Mouse (Mus musculus): ENCODE results near the gene Syt7. TPM values are rescaled to one million over a fixed set of nuclear protein-coding genes. Genes with fewer than 3 reads are reported as not detected.

Syt7 gene
- polyA plus RNA-seq, 1 experiment from 2014 or later = 1.4 TPM

- 55% methylated on average over 9 of the region's 9 CpGs for WGBS
- no peaks in the 10 kb centered on the region for H3K36me3 ChIP-seq (ENCODE audit: control insufficient read depth, insufficient read depth, low read length)
- no peak overlapping the region for H3K9ac ChIP-seq (ENCODE audit: low read depth, low read length)
- no peak overlapping the region for H3K27ac ChIP-seq (ENCODE audit: low read depth, low read length)
- H3K9me3 ChIP-seq (ENCODE audit: control insufficient read depth, low read length) = no peaks in the 10 kb centered on the region
- H3K4me1 ChIP-seq (replicated peaks; ENCODE audit: control insufficient read depth, insufficient read depth, low read length) = peaks cover 6% of the 10 kb centered on the region; the same call in 1 of the 2 replicates
- H3K4me2 ChIP-seq = no peak overlapping the region
- DNase-seq (ENCODE audit: low spot score) (no peak), ATAC-seq (replicated peaks; ENCODE audit: low FRiP score) (no peak)
- H3K4me3 ChIP-seq (ENCODE audit: low read depth, low read length) = no peak overlapping the region
- H3K27me3 ChIP-seq (replicated peaks; ENCODE audit: control insufficient read depth, insufficient read depth, low read length) = peaks cover 11% of the 10 kb centered on the region; the same call in 1 of the 2 replicates
These were observed 45.1 kb downstream of the Syt7 start for GRCm38 (mm10) chr19:10433879-10434540.

GRCm38 (mm10) chr19:10434927-10435326 lies 46.0 kb downstream of the Syt7 start:
- no peak overlapping the region for H3K27ac ChIP-seq (ENCODE audit: low read depth, low read length)
- peaks cover 6% of the 10 kb centered on the region; the same call in 1 of the 2 replicates for H3K4me1 ChIP-seq (replicated peaks; ENCODE audit: control insufficient read depth, insufficient read depth, low read length)
- DNase-seq (ENCODE audit: low spot score) (no peak), ATAC-seq (replicated peaks; ENCODE audit: low FRiP score) (no peak)
- H3K9me3 ChIP-seq (ENCODE audit: control insufficient read depth, low read length) = no peaks in the 10 kb centered on the region
- no peak overlapping the region for H3K4me2 ChIP-seq
- peaks cover 11% of the 10 kb centered on the region; the same call in 1 of the 2 replicates for H3K27me3 ChIP-seq (replicated peaks; ENCODE audit: control insufficient read depth, insufficient read depth, low read length)
- H3K9ac ChIP-seq (ENCODE audit: low read depth, low read length) = no peak overlapping the region
- 65% methylated on average over 6 of the region's 6 CpGs for WGBS
- no peak overlapping the region for H3K4me3 ChIP-seq (ENCODE audit: low read depth, low read length)
- H3K36me3 ChIP-seq (ENCODE audit: control insufficient read depth, insufficient read depth, low read length) = no peaks in the 10 kb centered on the region

GRCm38 (mm10) chr19:10435908-10436307 lies 47.0 kb downstream of the Syt7 start:
- Histone ChIP-seq H3K4me2 (no peak overlapping the region), H3K27ac (ENCODE audit: low read depth, low read length) (no peak overlapping the region), H3K27me3 (replicated peaks; ENCODE audit: control insufficient read depth, insufficient read depth, low read length) (peaks cover 11% of the 10 kb centered on the region), H3K9ac (ENCODE audit: low read depth, low read length) (no peak overlapping the region; the same call in 1 of the 2 replicates), H3K9me3 (ENCODE audit: control insufficient read depth, low read length) (no peaks in the 10 kb centered on the region), H3K4me1 (replicated peaks; ENCODE audit: control insufficient read depth, insufficient read depth, low read length) (peaks cover 6% of the 10 kb centered on the region; the same call in 1 of the 2 replicates), H3K4me3 (ENCODE audit: low read depth, low read length) (no peak overlapping the region), H3K36me3 (ENCODE audit: control insufficient read depth, insufficient read depth, low read length) (no peaks in the 10 kb centered on the region)
- DNase-seq (ENCODE audit: low spot score) = peak; percentile 54
- ATAC-seq (replicated peaks; ENCODE audit: low FRiP score) = no peak
- 43% methylated on average over 3 of the region's 3 CpGs for WGBS

GRCm38 (mm10) chr19:10436726-10437125 lies 47.8 kb downstream of the Syt7 start:
- Histone ChIP-seq H3K4me3 (ENCODE audit: low read depth, low read length) (no peak overlapping the region), H3K27me3 (replicated peaks; ENCODE audit: control insufficient read depth, insufficient read depth, low read length) (peaks cover 11% of the 10 kb centered on the region), H3K9ac (ENCODE audit: low read depth, low read length) (no peak overlapping the region), H3K9me3 (ENCODE audit: control insufficient read depth, low read length) (no peaks in the 10 kb centered on the region), H3K4me1 (replicated peaks; ENCODE audit: control insufficient read depth, insufficient read depth, low read length) (peaks cover under 1% of the 10 kb centered on the region; the same call in 1 of the 2 replicates), H3K36me3 (ENCODE audit: control insufficient read depth, insufficient read depth, low read length) (no peaks in the 10 kb centered on the region), H3K4me2 (no peak overlapping the region), H3K27ac (ENCODE audit: low read depth, low read length) (no peak overlapping the region)
- WGBS = 12% methylated on average over 1 of the region's 1 CpGs
- no peak for ATAC-seq (replicated peaks; ENCODE audit: low FRiP score)
- no peak for DNase-seq (ENCODE audit: low spot score)

- 33% methylated on average over 1 of the region's 1 CpGs for WGBS
- H3K4me3 ChIP-seq (ENCODE audit: low read depth, low read length) = no peak overlapping the region
- H3K9me3 ChIP-seq (ENCODE audit: control insufficient read depth, low read length) = no peaks in the 10 kb centered on the region
- DNase-seq (ENCODE audit: low spot score) = no peak
- no peaks in the 10 kb centered on the region for H3K36me3 ChIP-seq (ENCODE audit: control insufficient read depth, insufficient read depth, low read length)
- no peak overlapping the region for H3K27ac ChIP-seq (ENCODE audit: low read depth, low read length)
- H3K4me1 ChIP-seq (replicated peaks; ENCODE audit: control insufficient read depth, insufficient read depth, low read length) = no peaks in the 10 kb centered on the region
- H3K9ac ChIP-seq (ENCODE audit: low read depth, low read length) = no peak overlapping the region
- no peak for ATAC-seq (replicated peaks; ENCODE audit: low FRiP score)
- H3K4me2 ChIP-seq = no peak overlapping the region
- peaks cover 11% of the 10 kb centered on the region for H3K27me3 ChIP-seq (replicated peaks; ENCODE audit: control insufficient read depth, insufficient read depth, low read length)
These were observed 48.6 kb downstream of the Syt7 start for GRCm38 (mm10) chr19:10437521-10437920.

- Histone ChIP-seq H3K4me2 (peak overlapping the region; percentile 10; the same call in 1 of the 2 replicates), H3K9me3 (ENCODE audit: control insufficient read depth, low read length) (no peaks in the 10 kb centered on the region), H3K4me3 (ENCODE audit: low read depth, low read length) (no peak overlapping the region), H3K4me1 (replicated peaks; ENCODE audit: control insufficient read depth, insufficient read depth, low read length) (no peaks in the 10 kb centered on the region), H3K36me3 (ENCODE audit: control insufficient read depth, insufficient read depth, low read length) (no peaks in the 10 kb centered on the region), H3K27me3 (replicated peaks; ENCODE audit: control insufficient read depth, insufficient read depth, low read length) (no peaks in the 10 kb centered on the region; the same call in 1 of the 2 replicates), H3K9ac (ENCODE audit: low read depth, low read length) (no peak overlapping the region; the same call in 1 of the 2 replicates), H3K27ac (ENCODE audit: low read depth, low read length) (peak overlapping the region; percentile 72)
- ATAC-seq (replicated peaks; ENCODE audit: low FRiP score) = peak; percentile 95
- DNase-seq (ENCODE audit: low spot score) = no peak
- 71% methylated on average over 15 of the region's 15 CpGs for WGBS
These were observed 55.9 kb downstream of the Syt7 start for GRCm38 (mm10) chr19:10444685-10445369.

GRCm38 (mm10) chr19:10448275-10448674 lies 59.4 kb downstream of the Syt7 start:
- Histone ChIP-seq H3K4me2 (no peak overlapping the region), H3K9ac (ENCODE audit: low read depth, low read length) (no peak overlapping the region), H3K27ac (ENCODE audit: low read depth, low read length) (no peak overlapping the region), H3K27me3 (replicated peaks; ENCODE audit: control insufficient read depth, insufficient read depth, low read length) (peaks cover 5% of the 10 kb centered on the region; the same call in 1 of the 2 replicates), H3K4me1 (replicated peaks; ENCODE audit: control insufficient read depth, insufficient read depth, low read length) (no peaks in the 10 kb centered on the region), H3K4me3 (ENCODE audit: low read depth, low read length) (no peak overlapping the region), H3K9me3 (ENCODE audit: control insufficient read depth, low read length) (no peaks in the 10 kb centered on the region), H3K36me3 (ENCODE audit: control insufficient read depth, insufficient read depth, low read length) (no peaks in the 10 kb centered on the region)
- no peak for DNase-seq (ENCODE audit: low spot score)
- ATAC-seq (replicated peaks; ENCODE audit: low FRiP score) = no peak
- WGBS = 83% methylated on average over 7 of the region's 7 CpGs

GRCm38 (mm10) chr19:10449190-10449589 lies 60.3 kb downstream of the Syt7 start:
- Histone ChIP-seq H3K27me3 (replicated peaks; ENCODE audit: control insufficient read depth, insufficient read depth, low read length) (peaks cover 5% of the 10 kb centered on the region), H3K36me3 (ENCODE audit: control insufficient read depth, insufficient read depth, low read length) (no peaks in the 10 kb centered on the region), H3K4me3 (ENCODE audit: low read depth, low read length) (no peak overlapping the region), H3K4me1 (replicated peaks; ENCODE audit: control insufficient read depth, insufficient read depth, low read length) (no peaks in the 10 kb centered on the region), H3K4me2 (no peak overlapping the region), H3K9ac (ENCODE audit: low read depth, low read length) (no peak overlapping the region), H3K27ac (ENCODE audit: low read depth, low read length) (no peak overlapping the region), H3K9me3 (ENCODE audit: control insufficient read depth, low read length) (no peaks in the 10 kb centered on the region)
- ATAC-seq (replicated peaks; ENCODE audit: low FRiP score) (no peak), DNase-seq (ENCODE audit: low spot score) (no peak)
- WGBS = 45% methylated on average over 6 of the region's 6 CpGs
